Mouse (Mus musculus) kidney, adult 2 months (tissue): ENCODE measurements around the gene Tmem121.

Experiments used
- CTCF ChIP-seq: fragments of 200-500 bp; conservative IDR thresholded peaks from 2 replicates; pipeline ENCODE4 v1.5.1; 2011; ENCODE audit warnings: low read depth, mild to moderate bottlenecking, control low read depth, low read length, moderate library complexity, mixed read lengths; ENCODE audit not compliant: insufficient read depth, insufficient read length
- POLR2A ChIP-seq: fragments of 200-500 bp; IDR thresholded peaks from one replicate; pipeline ENCODE4 v1.6.1; 2011; ENCODE audit warnings: low read depth, low read length, control low read depth

- TF ChIP-seq POLR2A: no peak
- no peak for TF ChIP-seq CTCF
These were observed 40.1 kb upstream of the Tmem121 start for GRCm38 (mm10) chr12:113145591-113145990.
